ENCODE assay signal across 8 mouse cellular contexts in genomic region chr17:57096623-57096920, GRCm38 (mm10). TPM values are rescaled to one million over a fixed set of nuclear protein-coding genes. Genes with fewer than 3 reads are reported as not detected.
DNase-seq lines count a peak whose midpoint lies in the region; ATAC-seq lines count a peak whose summit lies in the region.

No protein-coding gene starts in this region.

- DNase-seq in ZHBTc4 (ENCODE audit: low read depth, low spot score) = peak; percentile 89
- DNase-seq in gastrocnemius, postnatal 10 days = peak; percentile 87
- peak; percentile 71 to 86 for DNase-seq in left cerebral cortex, postnatal 10 days (ENCODE audit: extremely low spot score in 1 of 2, low spot score in 2 of 2)
- DNase-seq in right cerebral cortex, postnatal 14 days = peak; percentile 90
- peak; percentile 71 to 83 for DNase-seq in urinary bladder, postnatal 36 days (ENCODE audit: low spot score in 2 of 2)

- ATAC-seq in common myeloid progenitor, adult 5-6 weeks (replicated peaks; ENCODE audit: low read depth, poor library complexity, severe bottlenecking) = peak; percentile 62
- ATAC-seq in inflammation-experienced regulatory T-cells, adult 6 months = peak; percentile 87
- ATAC-seq in megakaryocyte-erythroid progenitor cell, adult 5-6 weeks (replicated peaks; ENCODE audit: low FRiP score, low TSS enrichment, poor library complexity, severe bottlenecking) = peak; percentile 71

- intact Hi-C loops in left cerebral cortex, postnatal 10 days (cut with DNase I) = loop anchor here (1.0 to 2.0 kb wide), 2 partner anchors 71 to 238 kb away; no protein-coding TSS in a partner anchor

RNA-seq across cellular contexts. Expression of gene Tnfsf9, which starts 8.6 kb away (rescaled TPM):
- 0.82 and 1.7 TPM in 2 replicates for total RNA-seq in common myeloid progenitor, adult 5-6 weeks (2017)
- under 1 TPM; 0.42 to 0.95 TPM for total RNA-seq in gastrocnemius, postnatal 10 days (2021)
- polyA plus RNA-seq in inflammation-experienced regulatory T-cells, adult 6 months (2017; shearing (Covaris generic)) = 10 to 100 TPM in 2 of 3 experiments, 1 to 10 TPM in 1; 9.6 to 30.9 (median 15.9) TPM
- total RNA-seq in left cerebral cortex, postnatal 10 days (2021) = under 1 TPM; 0.43 to 0.55 TPM
- not detected in 2 replicates for total RNA-seq in megakaryocyte-erythroid progenitor cell, adult 5-6 weeks (2014; fragmentation: Nextera tagmentation)
- not detected in 2 replicates for total RNA-seq in megakaryocyte-erythroid progenitor cell, adult 5-6 weeks (2017)

RNA-seq across cellular contexts. Expression of gene Tubb4a, which starts 9.0 kb away (rescaled TPM):
- not detected in 2 replicates for total RNA-seq in common myeloid progenitor, adult 5-6 weeks (2017)
- 1 to 10 TPM; 4.2 to 4.6 TPM for total RNA-seq in gastrocnemius, postnatal 10 days (2021)
- polyA plus RNA-seq in inflammation-experienced regulatory T-cells, adult 6 months (2017; shearing (Covaris generic)) = 1 to 10 TPM; 2.2 to 5.4 (median 3.9) TPM
- total RNA-seq in left cerebral cortex, postnatal 10 days (2021) = 100 to 1,000 TPM; 519 to 556 TPM
- not detected in 2 replicates for total RNA-seq in megakaryocyte-erythroid progenitor cell, adult 5-6 weeks (2014; fragmentation: Nextera tagmentation)
- 0.08 TPM in 1 of 2 replicates, not detected in the other for total RNA-seq in megakaryocyte-erythroid progenitor cell, adult 5-6 weeks (2017)

RNA-seq across cellular contexts. Expression of gene Dennd1c, which starts 18.3 kb away (rescaled TPM):
- 4.4 and 5.0 TPM in 2 replicates for total RNA-seq in common myeloid progenitor, adult 5-6 weeks (2017)
- total RNA-seq in gastrocnemius, postnatal 10 days (2021) = under 1 TPM; 0.52 to 0.79 TPM
- 100 to 1,000 TPM; 183 to 288 (median 219) TPM for polyA plus RNA-seq in inflammation-experienced regulatory T-cells, adult 6 months (2017; shearing (Covaris generic))
- total RNA-seq in left cerebral cortex, postnatal 10 days (2021) = 1 to 10 TPM; 1.4 to 1.6 TPM
- 20.4 and 33.4 TPM in 2 replicates for total RNA-seq in megakaryocyte-erythroid progenitor cell, adult 5-6 weeks (2014; fragmentation: Nextera tagmentation)
- 0.65 and 1.8 TPM in 2 replicates for total RNA-seq in megakaryocyte-erythroid progenitor cell, adult 5-6 weeks (2017)

RNA-seq across cellular contexts. Expression of gene Slc25a23, which starts 36.9 kb away (rescaled TPM):
- 6.4 and 11.6 TPM in 2 replicates for total RNA-seq in common myeloid progenitor, adult 5-6 weeks (2017)
- total RNA-seq in gastrocnemius, postnatal 10 days (2021) = 10 to 100 TPM; 42.1 to 50.9 TPM
- polyA plus RNA-seq in inflammation-experienced regulatory T-cells, adult 6 months (2017; shearing (Covaris generic)) = 1 to 10 TPM; 1.0 to 3.1 (median 2.6) TPM
- total RNA-seq in left cerebral cortex, postnatal 10 days (2021) = 100 to 1,000 TPM; 325 to 326 TPM
- total RNA-seq in megakaryocyte-erythroid progenitor cell, adult 5-6 weeks (2014; fragmentation: Nextera tagmentation) = 17.9 and 21.2 TPM in 2 replicates
- 3.0 and 6.2 TPM in 2 replicates for total RNA-seq in megakaryocyte-erythroid progenitor cell, adult 5-6 weeks (2017)

RNA-seq across cellular contexts. Expression of gene Crb3, which starts 37.7 kb away (rescaled TPM):
- 1.3 TPM in 1 of 2 replicates, not detected in the other for total RNA-seq in common myeloid progenitor, adult 5-6 weeks (2017)
- total RNA-seq in gastrocnemius, postnatal 10 days (2021) = under 1 TPM; 0.54 to 0.81 TPM
- 1 to 10 TPM in 1 of 3 experiments, under 1 TPM in 2; 0.94 to 2.4 (median 0.99) TPM for polyA plus RNA-seq in inflammation-experienced regulatory T-cells, adult 6 months (2017; shearing (Covaris generic))
- under 1 TPM in 1 of 2 experiments, not detected in 1; 0.47 TPM for total RNA-seq in left cerebral cortex, postnatal 10 days (2021)
- not detected in 2 replicates for total RNA-seq in megakaryocyte-erythroid progenitor cell, adult 5-6 weeks (2014; fragmentation: Nextera tagmentation)
- total RNA-seq in megakaryocyte-erythroid progenitor cell, adult 5-6 weeks (2017) = not detected in 2 replicates

Comparison
In these comparisons a context has a peak if more than half of its experiments do, and no peak if none do; other contexts are left out.
1. Peak in every context shown above with its lines: DNase-seq and ATAC-seq.
2. RNA of gene Tubb4a, which starts 9.0 kb away (total RNA-seq): 519 to 556 TPM in left cerebral cortex, postnatal 10 days; 4.2 to 4.6 TPM in gastrocnemius, postnatal 10 days, 0.08 TPM in megakaryocyte-erythroid progenitor cell, adult 5-6 weeks and not detected in common myeloid progenitor, adult 5-6 weeks; every median in the first group is over 10 times any median in the second.